10 mouse cellular contexts compared by ENCODE assay signal in the genomic region with DNA sequence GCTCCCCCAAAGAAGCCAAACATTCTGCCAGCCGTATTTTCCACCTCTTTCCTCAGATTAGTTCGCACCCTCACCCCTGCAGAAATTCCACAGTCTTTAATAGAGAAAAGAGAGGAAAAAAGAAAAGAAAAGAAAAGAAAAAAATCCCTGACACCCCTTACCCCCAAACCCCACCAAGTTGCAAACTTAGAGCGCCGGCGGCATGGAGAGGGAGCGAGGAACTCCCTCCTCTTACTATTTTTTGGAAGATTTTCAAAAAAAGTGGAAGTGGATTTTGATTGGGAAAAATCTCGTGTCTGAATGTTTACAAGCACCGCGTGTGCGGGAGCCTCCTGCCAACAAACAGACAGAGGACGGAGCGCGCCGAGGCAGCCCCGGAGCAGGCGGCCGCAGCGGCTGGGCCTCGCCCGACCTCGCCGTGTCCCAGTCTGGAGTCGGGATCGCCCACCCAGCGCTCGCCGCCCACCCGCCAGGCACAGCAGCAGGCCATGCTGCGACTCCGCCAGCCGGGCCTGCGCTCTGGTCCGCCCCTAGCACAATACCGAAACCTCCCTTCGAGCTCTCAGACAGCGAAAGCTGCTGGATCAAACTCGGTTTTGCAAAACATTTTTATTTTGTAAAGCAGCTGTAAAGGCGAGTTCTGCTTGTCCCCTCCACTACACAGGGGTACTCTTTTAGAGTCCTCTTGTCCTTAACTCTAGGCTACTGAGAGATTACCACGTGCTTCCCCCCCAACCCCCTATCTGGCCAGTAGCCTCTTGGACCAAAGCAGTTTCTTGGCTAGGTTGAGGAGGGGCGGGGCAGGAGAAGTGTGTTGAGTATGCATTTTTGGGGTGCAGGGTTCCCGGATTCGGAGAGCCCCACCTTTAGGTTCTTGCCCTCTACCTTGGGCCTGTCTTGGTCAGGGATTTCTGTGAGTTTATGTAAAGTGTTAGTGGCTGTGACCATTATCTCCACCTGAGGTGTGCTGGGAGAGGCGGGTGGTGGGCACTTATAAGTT. TPM values are rescaled to one million over a fixed set of nuclear protein-coding genes. Genes with fewer than 3 reads are reported as not detected.
A peak's percentile ranks its signal among the peaks of the same experiment; 100 is the strongest.
DNase-seq lines count a peak whose midpoint lies in the region; ATAC-seq lines count a peak whose summit lies in the region.
"Had no signal": no experiment of that assay in that cellular context is flagged by ENCODE, and none has a peak within 500 bp of the region (broad histone marks: within the 10 kb centered on the region; RNA-seq: fewer than 3 reads in every experiment).

No protein-coding gene starts in this region.

- H3K9me3 ChIP-seq in forebrain, embryonic 16.5 days (ENCODE audit: control insufficient read depth, low read length), result no peaks in the 10 kb centered on the region
- H3K9me3 ChIP-seq in intestine, embryonic 14.5 days (ENCODE audit: control insufficient read depth, low read length), result no peaks in the 10 kb centered on the region
- no peaks in the 10 kb centered on the region for H3K9me3 ChIP-seq in liver, embryonic 15.5 days (replicated peaks)
- H3K9me3 ChIP-seq in neural tube, embryonic 12.5 days, result no peaks in the 10 kb centered on the region

- H3K27me3 ChIP-seq in forebrain, embryonic 16.5 days (replicated peaks; ENCODE audit: control insufficient read depth, insufficient read depth, low read length), result no peaks in the 10 kb centered on the region
- H3K27me3 ChIP-seq in intestine, embryonic 14.5 days (replicated peaks; ENCODE audit: control insufficient read depth, insufficient read depth, low read length), result no peaks in the 10 kb centered on the region; the same call in 1 of the 2 replicates
- H3K27me3 ChIP-seq in liver, embryonic 15.5 days, result peaks cover 25% of the 10 kb centered on the region
- H3K27me3 ChIP-seq in neural tube, embryonic 12.5 days (replicated peaks), result no peaks in the 10 kb centered on the region

- peak overlapping the region; percentile 70 for H3K4me3 ChIP-seq in forebrain, embryonic 16.5 days (replicated peaks; ENCODE audit: low read length)
- peak overlapping the region; percentile 68 for H3K4me3 ChIP-seq in intestine, embryonic 14.5 days (ENCODE audit: low read depth, low read length)
- H3K4me3 ChIP-seq in liver, embryonic 15.5 days (replicated peaks), result peak overlapping the region; percentile 74
- peak overlapping the region; percentile 90 for H3K4me3 ChIP-seq in neural tube, embryonic 12.5 days

- H3K27ac ChIP-seq in forebrain, embryonic 16.5 days (ENCODE audit: low read length), result peak overlapping the region; percentile 99
- peak overlapping the region; percentile 95 for H3K27ac ChIP-seq in intestine, embryonic 14.5 days (ENCODE audit: low read depth)
- peak overlapping the region; percentile 83 for H3K27ac ChIP-seq in liver, embryonic 15.5 days (replicated peaks)
- H3K27ac ChIP-seq in neural tube, embryonic 12.5 days, result peak overlapping the region; percentile 82

- peak overlapping the region; percentile 93 for H3K9ac ChIP-seq in forebrain, embryonic 16.5 days (replicated peaks; ENCODE audit: low read depth, low read length)
- H3K9ac ChIP-seq in intestine, embryonic 14.5 days (ENCODE audit: low read length), result peak overlapping the region; percentile 89
- peak overlapping the region; percentile 71 for H3K9ac ChIP-seq in liver, embryonic 15.5 days
- H3K9ac ChIP-seq in neural tube, embryonic 12.5 days, result peak overlapping the region; percentile 98

- no peak for DNase-seq in frontal cortex, postnatal 14 days (ENCODE audit: low spot score in 2 of 2)
- DNase-seq in adrenal gland, postnatal 25 days, result peak; percentile 42
- DNase-seq in intestine, embryonic 14.5 days (ENCODE audit: low spot score), result peak; percentile 87
- DNase-seq in thymus, postnatal 25 days, result peak; percentile 36

- WGBS in forebrain, embryonic 16.5 days, result under 1% methylated on average over 35 of the region's 43 CpGs
- 1% methylated on average over 43 of the region's 43 CpGs for WGBS in intestine, embryonic 14.5 days
- WGBS in liver, embryonic 15.5 days (ENCODE audit: insufficient replicate concordance), result under 1% methylated on average over 43 of the region's 43 CpGs
- WGBS in neural tube, embryonic 12.5 days, result under 1% methylated on average over 43 of the region's 43 CpGs

- H3K36me3 ChIP-seq in forebrain, embryonic 16.5 days (ENCODE audit: control insufficient read depth, insufficient read depth), result no peaks in the 10 kb centered on the region
- no peaks in the 10 kb centered on the region for H3K36me3 ChIP-seq in intestine, embryonic 14.5 days (ENCODE audit: control insufficient read depth, insufficient read depth, low read length)
- no peaks in the 10 kb centered on the region; the same call in 1 of the 2 replicates for H3K36me3 ChIP-seq in liver, embryonic 15.5 days (replicated peaks)
- no peaks in the 10 kb centered on the region for H3K36me3 ChIP-seq in neural tube, embryonic 12.5 days

- peaks cover 15% of the 10 kb centered on the region for H3K4me1 ChIP-seq in forebrain, embryonic 16.5 days (replicated peaks; ENCODE audit: control insufficient read depth, insufficient read depth, low read length)
- peaks cover 10% of the 10 kb centered on the region for H3K4me1 ChIP-seq in intestine, embryonic 14.5 days (replicated peaks; ENCODE audit: control insufficient read depth, insufficient read depth, low read length)
- peaks cover 88% of the 10 kb centered on the region for H3K4me1 ChIP-seq in liver, embryonic 15.5 days (replicated peaks)
- peaks cover 14% of the 10 kb centered on the region for H3K4me1 ChIP-seq in neural tube, embryonic 12.5 days

- ATAC-seq in frontal cortex, adult (ENCODE audit: low TSS enrichment), result peak; percentile 5; the same call in 1 of the 2 replicates
- peak; percentile 3; the same call in 1 of the 2 replicates for ATAC-seq in forebrain, embryonic 16.5 days
- ATAC-seq in intestine, embryonic 14.5 days (replicated peaks; ENCODE audit: low FRiP score, low TSS enrichment, low read depth), result 0 out of 2 replicates have a peak, but pooled peaks have one; percentile 2
- ATAC-seq in liver, embryonic 15.5 days (ENCODE audit: insufficient read depth), result peak; percentile 12
- no peak for ATAC-seq in neural tube, embryonic 12.5 days (ENCODE audit: low FRiP score, low read depth)
- ATAC-seq: Patski had no signal

- H3K4me2 ChIP-seq in forebrain, embryonic 16.5 days (ENCODE audit: low read length), result peak overlapping the region; percentile 63
- peak overlapping the region; percentile 100 for H3K4me2 ChIP-seq in intestine, embryonic 14.5 days (ENCODE audit: low read length)
- peak overlapping the region; percentile 97 for H3K4me2 ChIP-seq in liver, embryonic 15.5 days
- peak overlapping the region; percentile 79 for H3K4me2 ChIP-seq in neural tube, embryonic 12.5 days (replicated peaks)

RNA-seq across cellular contexts. Expression of gene Bcl11a, which starts 1.8 kb away (rescaled TPM):
- total RNA-seq in adrenal gland, postnatal 25 days (2021), result 7.5 and 8.6 TPM in 2 replicates
- 236 and 244 TPM in 2 replicates for polyA plus RNA-seq in forebrain, embryonic 16.5 days (2015; fragmentation: Nextera tagmentation; extraction: Ambion mirVana)
- 29.1 and 29.6 TPM in 2 replicates for polyA plus RNA-seq in intestine, embryonic 14.5 days (2014; fragmentation: Nextera tagmentation; extraction: Ambion mirVana)
- 24.7 and 25.2 TPM in 2 replicates for polyA plus RNA-seq in liver, embryonic 15.5 days (2015; fragmentation: Nextera tagmentation; extraction: Ambion mirVana)
- polyA plus RNA-seq in neural tube, embryonic 12.5 days (2016; fragmentation: Nextera tagmentation; extraction: Ambion mirVana), result 96.6 and 101 TPM in 2 replicates
- polyA plus RNA-seq: Patski had no signal

RNA-seq across cellular contexts. Expression of gene A830031A19Rik, which starts 4.8 kb away (rescaled TPM):
- not detected in 2 replicates for total RNA-seq in adrenal gland, postnatal 25 days (2021)
- not detected in 2 replicates for polyA plus RNA-seq in forebrain, embryonic 16.5 days (2015; fragmentation: Nextera tagmentation; extraction: Ambion mirVana)
- not detected in 2 replicates for polyA plus RNA-seq in intestine, embryonic 14.5 days (2014; fragmentation: Nextera tagmentation; extraction: Ambion mirVana)
- polyA plus RNA-seq in liver, embryonic 15.5 days (2015; fragmentation: Nextera tagmentation; extraction: Ambion mirVana), result not detected in 2 replicates
- polyA plus RNA-seq in neural tube, embryonic 12.5 days (2016; fragmentation: Nextera tagmentation; extraction: Ambion mirVana), result not detected in 2 replicates
- polyA plus RNA-seq: large intestine, adult 2 months; Patski had no signal

Comparison
In these comparisons a context has a peak if more than half of its experiments do, and no peak if none do; other contexts are left out.
1. DNase-seq: peak in adrenal gland, postnatal 25 days (single experiment), intestine, embryonic 14.5 days (single experiment) and thymus, postnatal 25 days (single experiment); none in frontal cortex, postnatal 14 days (0 of 2).
2. Peak in every context shown above with its lines, with median percentiles within 50 percentile points of each other: H3K27ac ChIP-seq, H3K4me2 ChIP-seq, H3K4me3 ChIP-seq and H3K9ac ChIP-seq.